Mouse (Mus musculus): ENCODE measurements at regions not wholly inside any gene's neighbourhood (a gene's known extent, or its start where the extent isn't known, plus 50 kb on each side); places are given as distances from the start of the nearest gene placed in this dataset.

DNA sequence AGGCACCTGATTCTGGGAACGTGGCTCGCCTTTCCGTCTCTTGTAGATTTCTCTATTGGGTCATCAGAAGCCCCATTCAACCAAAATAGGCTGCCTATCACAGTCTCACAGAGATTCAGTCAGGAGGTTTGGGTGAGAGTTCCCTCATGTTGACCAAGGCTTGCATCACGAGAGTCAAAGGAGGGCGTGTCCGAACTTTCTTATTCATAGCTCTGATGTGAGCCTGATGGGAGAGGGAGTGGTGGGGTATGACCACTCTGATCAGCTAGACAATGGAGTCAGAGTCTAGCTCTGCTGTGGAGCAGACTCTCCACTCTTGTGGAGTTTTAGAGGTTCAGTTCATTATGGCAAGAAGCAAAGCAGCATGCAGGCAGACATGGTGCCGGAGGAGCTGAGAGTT, 81.1 kb upstream of the Ccdc71l start:
- Histone ChIP-seq H3K9me3 (replicated peaks; ENCODE audit: control insufficient read depth, low read length) (no peaks in the 10 kb centered on the region), H3K27ac (ENCODE audit: low read length) (no peak overlapping the region), H3K4me2 (ENCODE audit: low read depth, low read length) (no peak overlapping the region), H3K4me1 (ENCODE audit: control insufficient read depth, low read depth, low read length) (peaks cover 7% of the 10 kb centered on the region), H3K36me3 (ENCODE audit: control insufficient read depth, insufficient read depth) (no peaks in the 10 kb centered on the region), H3K9ac (ENCODE audit: low read depth, low read length) (no peak overlapping the region), H3K27me3 (ENCODE audit: control insufficient read depth, insufficient read depth, low read depth, low read length) (no peaks in the 10 kb centered on the region), H3K4me3 (ENCODE audit: low read depth, low read length) (no peak overlapping the region)
- 81% methylated on average over 7 of the region's 7 CpGs for WGBS (ENCODE audit: insufficient replicate concordance)
- ATAC-seq (ENCODE audit: low read depth): no peak

DNA sequence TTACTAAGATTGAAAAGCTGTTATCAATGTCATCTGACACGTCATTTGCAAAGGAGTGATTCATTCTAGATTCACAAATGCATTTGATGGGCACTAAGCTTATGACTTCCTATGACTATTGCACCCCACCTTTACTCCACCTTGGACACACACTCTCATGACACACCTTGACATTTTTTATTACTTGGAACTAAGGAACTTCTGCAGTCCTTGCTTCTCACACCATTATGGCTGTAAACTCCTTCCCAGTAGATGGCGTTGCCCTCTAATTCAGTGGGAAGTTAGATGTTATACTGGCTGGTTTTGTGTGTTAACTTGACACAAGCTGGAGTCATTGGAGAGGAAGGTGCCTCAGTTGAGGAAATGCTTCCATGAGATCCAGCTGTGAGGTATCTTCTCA, 78.8 kb upstream of the Ccdc71l start:
- no peak for ATAC-seq (ENCODE audit: low read depth)
- no peak overlapping the region for H3K4me2 ChIP-seq (ENCODE audit: low read depth, low read length)

DNA sequence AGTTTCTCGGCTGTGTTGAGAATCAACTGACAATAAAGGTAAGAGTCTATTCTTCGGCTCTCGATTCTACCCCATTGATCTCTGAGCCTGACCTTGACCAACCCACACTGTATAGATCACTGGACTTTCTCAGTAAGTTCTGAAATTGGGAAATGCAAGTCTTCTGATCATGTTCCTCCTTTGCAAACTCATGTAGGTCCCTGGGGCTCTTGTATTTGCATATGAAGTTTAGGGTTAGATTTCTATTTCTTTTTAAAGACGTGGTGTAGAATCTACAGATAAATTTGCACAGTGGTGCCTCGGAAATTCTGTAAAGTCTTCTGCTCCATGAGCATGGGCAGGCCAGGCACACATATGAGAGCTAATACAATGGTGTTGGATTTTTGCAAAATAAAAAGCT, 72.8 kb upstream of the Ccdc71l start:
- Histone ChIP-seq H3K9me3 (replicated peaks; ENCODE audit: control insufficient read depth, low read length) (no peaks in the 10 kb centered on the region), H3K27me3 (ENCODE audit: control insufficient read depth, insufficient read depth, low read depth, low read length) (no peaks in the 10 kb centered on the region), H3K4me3 (ENCODE audit: low read depth, low read length) (no peak overlapping the region), H3K4me1 (ENCODE audit: control insufficient read depth, low read depth, low read length) (peaks cover 35% of the 10 kb centered on the region), H3K27ac (ENCODE audit: low read length) (peak overlapping the region; percentile 98), H3K4me2 (ENCODE audit: low read depth, low read length) (no peak overlapping the region), H3K9ac (ENCODE audit: low read depth, low read length) (no peak overlapping the region), H3K36me3 (ENCODE audit: control insufficient read depth, insufficient read depth) (no peaks in the 10 kb centered on the region)
- no peak for ATAC-seq (ENCODE audit: low read depth)
- 83% methylated on average over 5 of the region's 5 CpGs for WGBS (ENCODE audit: insufficient replicate concordance)

More for the DNA sequence above, 78.8 kb upstream of the Ccdc71l start:
- Histone ChIP-seq H3K4me3 (ENCODE audit: low read depth, low read length) (no peak overlapping the region), H3K36me3 (ENCODE audit: control insufficient read depth, insufficient read depth) (no peaks in the 10 kb centered on the region), H3K9me3 (replicated peaks; ENCODE audit: control insufficient read depth, low read length) (no peaks in the 10 kb centered on the region), H3K27me3 (ENCODE audit: control insufficient read depth, insufficient read depth, low read depth, low read length) (no peaks in the 10 kb centered on the region), H3K27ac (ENCODE audit: low read length) (no peak overlapping the region), H3K4me1 (ENCODE audit: control insufficient read depth, low read depth, low read length) (no peaks in the 10 kb centered on the region), H3K9ac (ENCODE audit: low read depth, low read length) (no peak overlapping the region)
- 62% methylated on average over 2 of the region's 2 CpGs for WGBS (ENCODE audit: insufficient replicate concordance)

DNA sequence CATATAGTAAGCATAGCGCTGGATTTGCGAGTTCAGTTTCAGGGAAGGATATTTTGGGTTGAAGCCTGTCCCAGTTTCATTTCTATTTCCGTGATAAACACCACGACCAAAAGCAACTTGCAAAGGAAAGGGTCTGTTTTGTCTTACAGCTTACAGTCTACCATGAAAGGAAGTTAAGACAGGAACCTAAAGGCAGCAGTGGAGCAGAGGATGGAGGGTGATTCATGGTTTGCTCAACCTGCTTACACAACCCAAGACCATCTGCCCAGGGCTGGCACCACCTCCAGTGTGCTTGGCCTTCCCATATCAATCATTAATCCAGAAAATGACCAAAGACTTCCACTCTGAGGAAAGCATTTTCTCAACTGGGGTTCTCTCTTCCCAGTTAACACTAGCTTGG, 72.2 kb upstream of the Ccdc71l start:
- peak overlapping the region; percentile 82; the same call in 1 of the 2 replicates for H3K4me2 ChIP-seq (ENCODE audit: low read depth, low read length)
- H3K27ac ChIP-seq (ENCODE audit: low read length): peak overlapping the region; percentile 98
- H3K4me3 ChIP-seq (ENCODE audit: low read depth, low read length): no peak overlapping the region
- ATAC-seq (ENCODE audit: low read depth): no peak
- no peaks in the 10 kb centered on the region for H3K27me3 ChIP-seq (ENCODE audit: control insufficient read depth, insufficient read depth, low read depth, low read length)
- 76% methylated on average over 4 of the region's 4 CpGs for WGBS (ENCODE audit: insufficient replicate concordance)
- H3K9ac ChIP-seq (ENCODE audit: low read depth, low read length): no peak overlapping the region
- no peaks in the 10 kb centered on the region for H3K9me3 ChIP-seq (replicated peaks; ENCODE audit: control insufficient read depth, low read length)
- no peaks in the 10 kb centered on the region for H3K36me3 ChIP-seq (ENCODE audit: control insufficient read depth, insufficient read depth)
- peaks cover 35% of the 10 kb centered on the region for H3K4me1 ChIP-seq (ENCODE audit: control insufficient read depth, low read depth, low read length)

- ATAC-seq (ENCODE audit: low read depth): peak; percentile 98
- Histone ChIP-seq H3K4me1 (ENCODE audit: control insufficient read depth, low read depth, low read length) (peaks cover 35% of the 10 kb centered on the region), H3K27me3 (ENCODE audit: control insufficient read depth, insufficient read depth, low read depth, low read length) (no peaks in the 10 kb centered on the region), H3K9me3 (replicated peaks; ENCODE audit: control insufficient read depth, low read length) (no peaks in the 10 kb centered on the region), H3K27ac (ENCODE audit: low read length) (peak overlapping the region; percentile 98), H3K4me2 (ENCODE audit: low read depth, low read length) (peak overlapping the region; percentile 82), H3K36me3 (ENCODE audit: control insufficient read depth, insufficient read depth) (no peaks in the 10 kb centered on the region), H3K9ac (ENCODE audit: low read depth, low read length) (peak overlapping the region; percentile 70), H3K4me3 (ENCODE audit: low read depth, low read length) (peak overlapping the region; percentile 49)
- 21% methylated on average over 9 of the region's 9 CpGs for WGBS (ENCODE audit: insufficient replicate concordance)
Observed at GRCm38 (mm10) chr12:32307280-32308006, 71.1 kb upstream of the Ccdc71l start.

DNA sequence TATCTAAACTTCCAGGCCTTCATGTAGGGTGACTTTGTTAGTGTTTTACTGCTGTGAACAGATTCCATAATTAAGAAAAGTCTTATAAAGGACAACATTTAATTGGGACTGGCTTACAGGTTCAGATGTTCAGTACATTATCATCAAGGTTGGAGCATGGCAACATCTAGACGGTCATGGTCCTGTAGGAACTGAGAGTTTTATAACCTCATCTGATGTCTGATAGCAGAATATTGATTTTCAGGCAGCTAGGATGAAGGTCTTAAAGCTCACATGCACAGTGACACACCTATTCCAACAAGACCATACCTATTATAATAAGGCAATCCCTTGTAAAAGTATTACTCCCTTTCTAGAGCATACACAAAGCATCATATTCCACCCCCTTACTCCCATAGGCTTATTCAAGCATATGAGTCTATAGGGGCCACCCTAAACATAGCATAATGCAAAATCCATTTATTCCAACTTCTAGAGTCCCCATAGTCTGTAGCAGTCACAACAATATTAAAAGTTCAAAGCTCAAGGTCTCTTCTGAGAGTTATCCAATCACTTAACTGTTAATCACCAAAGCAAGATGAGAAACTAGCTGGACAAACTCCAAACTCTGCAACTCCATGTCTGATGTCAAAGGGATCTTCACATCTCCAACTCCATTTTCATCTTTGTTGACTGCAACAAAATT, 63.3 kb upstream of the Ccdc71l start:
- ATAC-seq (ENCODE audit: low read depth): no peak
- Histone ChIP-seq H3K36me3 (ENCODE audit: control insufficient read depth, insufficient read depth) (no peaks in the 10 kb centered on the region), H3K4me1 (ENCODE audit: control insufficient read depth, low read depth, low read length) (no peaks in the 10 kb centered on the region), H3K27me3 (ENCODE audit: control insufficient read depth, insufficient read depth, low read depth, low read length) (no peaks in the 10 kb centered on the region), H3K4me2 (ENCODE audit: low read depth, low read length) (no peak overlapping the region), H3K4me3 (ENCODE audit: low read depth, low read length) (no peak overlapping the region), H3K9me3 (replicated peaks; ENCODE audit: control insufficient read depth, low read length) (no peaks in the 10 kb centered on the region), H3K27ac (ENCODE audit: low read length) (no peak overlapping the region), H3K9ac (ENCODE audit: low read depth, low read length) (no peak overlapping the region)
- WGBS (ENCODE audit: insufficient replicate concordance): 78% methylated on average over 1 of the region's 1 CpGs
